Comparison of ENCODE assay signal across 8 mouse cellular contexts in genomic region chr16:50528355-50528676, GRCm38 (mm10).
DNase-seq lines count a peak whose midpoint lies in the region; ATAC-seq lines count a peak whose summit lies in the region.

No protein-coding gene starts in this region.

- H3K36me3 ChIP-seq in liver, embryonic 12.5 days: no peaks in the 10 kb centered on the region
- no peaks in the 10 kb centered on the region for H3K36me3 ChIP-seq in neural tube, embryonic 15.5 days

- peak overlapping the region; percentile 82 for H3K4me2 ChIP-seq in liver, embryonic 12.5 days
- peak overlapping the region; percentile 95 for H3K4me2 ChIP-seq in neural tube, embryonic 15.5 days

- peaks cover 48% of the 10 kb centered on the region for H3K27me3 ChIP-seq in liver, embryonic 12.5 days (replicated peaks)
- no peaks in the 10 kb centered on the region for H3K27me3 ChIP-seq in neural tube, embryonic 15.5 days (replicated peaks)

- no peaks in the 10 kb centered on the region for H3K9me3 ChIP-seq in liver, embryonic 12.5 days (replicated peaks)
- H3K9me3 ChIP-seq in neural tube, embryonic 15.5 days (replicated peaks): no peaks in the 10 kb centered on the region

- peak overlapping the region; percentile 58; the same call in 1 of the 2 replicates for H3K9ac ChIP-seq in liver, embryonic 12.5 days
- H3K9ac ChIP-seq in neural tube, embryonic 15.5 days (replicated peaks): peak overlapping the region; percentile 86

- H3K27ac ChIP-seq in liver, embryonic 12.5 days: peak overlapping the region; percentile 45; the same call in 1 of the 2 replicates
- H3K27ac ChIP-seq in neural tube, embryonic 15.5 days (replicated peaks): peak overlapping the region; percentile 93

- H3K4me1 ChIP-seq in liver, embryonic 12.5 days: peaks cover 21% of the 10 kb centered on the region
- peaks cover 6% of the 10 kb centered on the region for H3K4me1 ChIP-seq in neural tube, embryonic 15.5 days

- peak overlapping the region; percentile 63 for H3K4me3 ChIP-seq in liver, embryonic 12.5 days
- peak overlapping the region; percentile 77 for H3K4me3 ChIP-seq in neural tube, embryonic 15.5 days (replicated peaks)

- DNase-seq in layer of hippocampus, adult 9-10 months (ENCODE audit: low spot score): peak; percentile 10
- no peak for DNase-seq in layer of hippocampus, postnatal 36 days
- DNase-seq in embryo, embryonic 11 days: peak; percentile 75
- DNase-seq in heart, postnatal 4 days: peak; percentile 45
- no peak for DNase-seq in thymus, postnatal 4 days
- DNase-seq in frontal cortex, adult 2 months (ENCODE audit: extremely low spot score in 1 of 2, low spot score in 1 of 2): no peak

- under 1% methylated on average over 9 of the region's 9 CpGs for WGBS in liver, embryonic 12.5 days (ENCODE audit: insufficient replicate concordance)
- 0% methylated on average over 9 of the region's 9 CpGs for WGBS in neural tube, embryonic 15.5 days

- peak; percentile 25; the same call in 1 of the 2 replicates for ATAC-seq in liver, embryonic 12.5 days
- peak; percentile 23; the same call in 1 of the 2 replicates for ATAC-seq in neural tube, embryonic 15.5 days (ENCODE audit: low FRiP score)

Comparison
In these comparisons a context has a peak if more than half of its experiments do, and no peak if none do; other contexts are left out.
1. DNase-seq: peak in layer of hippocampus, adult 9-10 months (single experiment), embryo, embryonic 11 days (single experiment) and heart, postnatal 4 days (single experiment); none in layer of hippocampus, postnatal 36 days (0 of 2), thymus, postnatal 4 days (single experiment) and frontal cortex, adult 2 months (0 of 2).